Mouse (Mus musculus) heart, postnatal 0 days (tissue): ENCODE measurements around the gene Igf2bp3.

Source experiments
- CTCF ChIP-seq: IDR thresholded peaks from 2 replicates; pipeline ENCODE4 v1.5.1; 2016; ENCODE audit warnings: antibody characterized with exemption, control low read depth, low read depth
- EP300 ChIP-seq: IDR thresholded peaks from 2 replicates; pipeline ENCODE4 v1.6.1; 2016; ENCODE audit warnings: antibody characterized with exemption, low read depth

DNA sequence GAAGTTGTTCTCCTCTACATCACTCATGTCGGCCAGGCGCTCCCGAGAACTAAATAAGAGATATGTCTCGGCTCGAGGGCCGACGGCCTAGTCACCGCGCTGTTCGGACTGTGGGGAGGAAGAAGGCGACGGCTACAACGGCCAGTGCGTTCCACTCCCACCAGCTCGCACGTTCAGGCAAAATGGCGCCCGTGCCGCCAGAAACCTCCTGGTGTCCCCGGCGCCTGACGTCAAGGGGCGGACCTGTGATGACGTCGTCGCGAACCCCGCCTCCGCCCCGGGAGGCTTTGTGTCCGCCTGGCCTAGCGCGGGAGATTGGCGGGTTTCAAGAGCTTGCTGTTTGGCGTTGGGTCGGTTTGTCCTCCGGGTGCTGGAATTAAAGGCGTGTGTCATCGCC is 49.1 kb upstream of the Igf2bp3 start, which contains the start of gene Tra2a:
- TF ChIP-seq CTCF (no peak), EP300 (no peak)
